Mouse (Mus musculus) gastrocnemius, adult 2 months (tissue): ENCODE measurements at regions not wholly inside any gene's neighbourhood (a gene's known extent, or its start where the extent isn't known, plus 50 kb on each side); places are given as distances from the start of the nearest gene placed in this dataset.

Experiments used
- DNase-seq: peaks from one replicate; pipeline ENCODE4 v3.0.0; 2022
- H3K27ac ChIP-seq: fragments of 200-600 bp; 2 replicates; pipeline ENCODE4 v1.8.1; 2022; ENCODE audit warnings: mild to moderate bottlenecking
- H3K4me3 ChIP-seq: fragments of 200-600 bp; 2 replicates; pipeline ENCODE4 v1.8.1; 2022; ENCODE audit warnings: mild to moderate bottlenecking, moderate library complexity
- CTCF ChIP-seq: fragments of 200-600 bp; IDR thresholded peaks from 2 replicates; pipeline ENCODE4 v1.8.1; 2022; ENCODE audit warnings: antibody characterized with exemption, mild to moderate bottlenecking, moderate library complexity
- intact Hi-C: fragments of 180-260 bp; cut with DNase I; formaldehyde crosslinking; loops from one replicate; pipeline ENCODE4 v1.15.1; 2025

GRCm38 (mm10) chr13:106281181-106281580 is 655.6 kb downstream of the Ipo11 start:
- no peak for DNase-seq
- H3K4me3 ChIP-seq = no peak overlapping the region
- no peak for TF ChIP-seq CTCF
- intact Hi-C loops = no loop called here
- H3K27ac ChIP-seq = no peak overlapping the region

DNA sequence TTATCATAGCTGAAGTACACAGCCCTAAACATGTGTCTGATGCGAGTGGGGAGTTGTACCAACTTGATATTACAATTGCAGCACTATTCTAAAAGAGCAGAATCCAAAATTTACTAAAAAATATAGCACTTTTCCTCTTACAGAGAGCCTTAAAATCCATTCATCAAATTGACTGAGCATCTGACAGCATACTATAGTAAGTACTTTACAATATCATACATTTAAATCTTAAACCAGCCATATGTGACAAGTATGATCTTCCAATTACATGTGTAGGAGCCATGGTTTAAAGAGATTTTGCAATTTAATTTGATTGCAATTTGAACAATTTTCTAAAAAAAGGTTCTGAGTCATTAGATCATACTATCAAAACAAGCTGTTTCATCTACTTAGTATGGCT is 676.9 kb downstream of the Ipo11 start:
- no peak for TF ChIP-seq CTCF
- Histone ChIP-seq H3K4me3 (no peak overlapping the region), H3K27ac (no peak overlapping the region)
- DNase-seq = no peak
- intact Hi-C loops = no loop called here
